In genomic region chr6:148214765-148215164, GRCm38 (mm10) we compare ENCODE assay signal across 8 mouse cellular contexts. TPM values are rescaled to one million over a fixed set of nuclear protein-coding genes. Genes with fewer than 3 reads are reported as not detected.
DNase-seq lines count a peak whose midpoint lies in the region; ATAC-seq lines count a peak whose summit lies in the region.

No protein-coding gene starts in this region.

- DNase-seq in midbrain, embryonic 10.5 days (ENCODE audit: low spot score), result peak; percentile 41
- DNase-seq in R1 (ENCODE audit: low read depth, low spot score), result peak; percentile 83
- peak; percentile 38 to 43 for DNase-seq in cerebellum, postnatal 36 days
- peak; percentile 40 to 48 for DNase-seq in heart, postnatal 14 days
- peak; percentile 46 for DNase-seq in limb, embryonic 10.5 days (ENCODE audit: low spot score)
- DNase-seq in ovary, postnatal 14 days (ENCODE audit: low spot score), result peak; percentile 22

- 19% methylated on average over 5 of the region's 5 CpGs for WGBS in midbrain, embryonic 10.5 days
- 7% methylated on average over 5 of the region's 5 CpGs for WGBS in midbrain, embryonic 15.5 days
- 21% methylated on average over 5 of the region's 5 CpGs for WGBS in limb, embryonic 10.5 days

- H3K27me3 ChIP-seq in midbrain, embryonic 10.5 days (ENCODE audit: low read depth, poor library complexity, severe bottlenecking), result no peaks in the 10 kb centered on the region
- no peaks in the 10 kb centered on the region for H3K27me3 ChIP-seq in midbrain, embryonic 15.5 days (replicated peaks)
- no peaks in the 10 kb centered on the region for H3K27me3 ChIP-seq in limb, embryonic 10.5 days (ENCODE audit: low read depth, poor library complexity, severe bottlenecking)

- no peak overlapping the region for H3K4me3 ChIP-seq in midbrain, embryonic 10.5 days
- H3K4me3 ChIP-seq in midbrain, embryonic 15.5 days, result no peak overlapping the region
- no peak overlapping the region for H3K4me3 ChIP-seq in limb, embryonic 10.5 days

- peaks cover 19% of the 10 kb centered on the region for H3K4me1 ChIP-seq in midbrain, embryonic 10.5 days
- H3K4me1 ChIP-seq in midbrain, embryonic 15.5 days, result peaks cover 23% of the 10 kb centered on the region
- H3K4me1 ChIP-seq in limb, embryonic 10.5 days, result peaks cover 34% of the 10 kb centered on the region

- no peaks in the 10 kb centered on the region for H3K36me3 ChIP-seq in midbrain, embryonic 10.5 days
- no peaks in the 10 kb centered on the region for H3K36me3 ChIP-seq in midbrain, embryonic 15.5 days (replicated peaks)
- H3K36me3 ChIP-seq in limb, embryonic 10.5 days, result no peaks in the 10 kb centered on the region

- no peak overlapping the region for H3K27ac ChIP-seq in midbrain, embryonic 10.5 days (replicated peaks)
- no peak overlapping the region for H3K27ac ChIP-seq in midbrain, embryonic 15.5 days
- no peak overlapping the region for H3K27ac ChIP-seq in limb, embryonic 10.5 days

- ATAC-seq in midbrain, embryonic 15.5 days (replicated peaks), result no peak
- no peak for ATAC-seq in inflammation-experienced regulatory T-cells, adult 6 months

- intact Hi-C loops in heart, postnatal 14 days (cut with DNase I), result loop anchor here (5.0 to 10.0 kb wide), 2 partner anchors 700 to 1093 kb away; partner anchors contain the start of gene Resf1

- H3K4me2 ChIP-seq in midbrain, embryonic 15.5 days, result no peak overlapping the region

- H3K9me3 ChIP-seq in midbrain, embryonic 10.5 days (replicated peaks), result no peaks in the 10 kb centered on the region
- H3K9me3 ChIP-seq in midbrain, embryonic 15.5 days, result no peaks in the 10 kb centered on the region
- H3K9me3 ChIP-seq in limb, embryonic 10.5 days (replicated peaks), result no peaks in the 10 kb centered on the region

- no peak overlapping the region for H3K9ac ChIP-seq in midbrain, embryonic 15.5 days

RNA-seq across cellular contexts. Expression of gene Ergic2, which starts 2.6 kb away (rescaled TPM):
- polyA plus RNA-seq in midbrain, embryonic 10.5 days (2016; fragmentation: Nextera tagmentation; extraction: Ambion mirVana), result 187 and 203 TPM in 2 replicates
- 171 and 189 TPM in 2 replicates for polyA plus RNA-seq in midbrain, embryonic 15.5 days (2015; fragmentation: Nextera tagmentation; extraction: Ambion mirVana)
- 10 to 100 TPM; 46.3 to 63.5 TPM for total RNA-seq in heart, postnatal 14 days (2021)
- 164 and 191 TPM in 2 replicates for polyA plus RNA-seq in limb, embryonic 10.5 days (2016; fragmentation: Nextera tagmentation; extraction: Ambion mirVana)
- 100 to 1,000 TPM; 174 to 189 (median 182) TPM for polyA plus RNA-seq in inflammation-experienced regulatory T-cells, adult 6 months (2017; shearing (Covaris generic))

Comparison
In these comparisons a context has a peak if more than half of its experiments do, and no peak if none do; other contexts are left out.
1. DNase-seq: peak in every context shown above with its lines; median percentile 83 in R1; 46 in limb, embryonic 10.5 days; 44 in heart, postnatal 14 days; 41 in midbrain, embryonic 10.5 days; 40 in cerebellum, postnatal 36 days; 22 in ovary, postnatal 14 days.